Mouse (Mus musculus): ENCODE measurements around the gene Kmt2c.

GRCm38 (mm10) chr5:25392655-25393054 lies 105.9 kb downstream of the Kmt2c start:
- TF ChIP-seq CTCF (IDR thresholded peaks at IDR 0.05; ENCODE audit: extremely low read depth, insufficient read length, insufficient replicate concordance, low read depth, low read length) (no peak), POLR2A (IDR thresholded peaks at IDR 0.05; ENCODE audit: low read depth, low read length) (no peak)

Measured in small intestine, adult 2 months (tissue).